Mouse (Mus musculus): ENCODE data around the gene Defb42.

DNA sequence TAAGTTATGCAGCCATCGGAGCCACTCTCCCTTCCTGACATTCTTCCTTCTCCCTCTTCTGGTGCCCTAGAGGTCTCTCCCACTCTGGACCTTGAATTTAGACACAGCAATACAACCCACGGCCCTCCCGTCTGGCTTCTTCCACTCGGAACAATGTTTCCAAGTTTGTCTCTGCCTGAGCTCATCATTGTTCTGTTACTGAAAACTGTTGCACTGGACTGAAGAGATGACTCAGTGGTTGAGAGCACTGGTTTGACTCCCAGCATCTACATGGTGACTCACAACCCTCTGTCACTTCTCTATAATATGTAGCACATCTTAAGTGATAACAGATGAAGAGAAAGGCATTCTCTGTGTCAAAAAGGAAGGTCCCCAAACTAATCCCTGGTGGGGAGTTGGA lies 32.1 kb upstream of the Defb42 start:
- TF ChIP-seq POLR2A (IDR thresholded peaks at IDR 0.05; ENCODE audit: insufficient read depth, low read depth, low read length) (no peak), CTCF (IDR thresholded peaks at IDR 0.05) (no peak), EP300 (IDR thresholded peaks at IDR 0.05; ENCODE audit: insufficient read depth, low read depth, low read length) (no peak)
